ENCODE assay signal across 16 mouse cellular contexts in genomic region chr11:108040823-108041222, GRCm38 (mm10).
"Had no signal": no experiment of that assay in that cellular context is flagged by ENCODE, and none has a peak within 500 bp of the region (broad histone marks: within the 10 kb centered on the region; RNA-seq: fewer than 3 reads in every experiment).

No protein-coding gene starts in this region.

- H3K36me3 ChIP-seq: midbrain, embryonic 10.5 days; midbrain, embryonic 12.5 days; neural tube, embryonic 13.5 days; neural tube, embryonic 15.5 days had no signal

- H3K9me3 ChIP-seq: midbrain, embryonic 10.5 days; midbrain, embryonic 12.5 days; neural tube, embryonic 13.5 days; neural tube, embryonic 15.5 days had no signal

- H3K27me3 ChIP-seq: neural tube, embryonic 13.5 days; neural tube, embryonic 15.5 days had no signal

- H3K27ac ChIP-seq: macrophage; midbrain, embryonic 10.5 days; midbrain, embryonic 12.5 days; neural tube, embryonic 13.5 days; neural tube, embryonic 15.5 days had no signal

- DNase-seq: lung, adult 18-20 months; lung, embryonic 14.5 days; lung, postnatal 10 days; lung, postnatal 36 days; midbrain, embryonic 14.5 days; right cerebral cortex, postnatal 14 days; thymus, adult 18-20 months; thymus, postnatal 14 days; thymus, postnatal 36 days had no signal

- H3K4me3 ChIP-seq: midbrain, embryonic 10.5 days; midbrain, embryonic 12.5 days; myocyte; neural tube, embryonic 13.5 days; neural tube, embryonic 15.5 days had no signal

- ATAC-seq: midbrain, embryonic 16.5 days had no signal
